Mouse (Mus musculus): ENCODE measurements around the gene Slc34a2. TPM values are rescaled to one million over a fixed set of nuclear protein-coding genes. Genes with fewer than 3 reads are reported as not detected.

Gene Slc34a2
- polyA plus RNA-seq (2017; shearing (Covaris generic)) = not detected

GRCm38 (mm10) chr5:53037781-53038180 is at the start of gene Slc34a2:
Slc34a2 (plus strand) TSS chr5:53038081.
- ATAC-seq = no peak

- ATAC-seq = no peak
Measured at GRCm38 (mm10) chr5:52990687-52991341, 47.1 kb upstream of the Slc34a2 start.

DNA sequence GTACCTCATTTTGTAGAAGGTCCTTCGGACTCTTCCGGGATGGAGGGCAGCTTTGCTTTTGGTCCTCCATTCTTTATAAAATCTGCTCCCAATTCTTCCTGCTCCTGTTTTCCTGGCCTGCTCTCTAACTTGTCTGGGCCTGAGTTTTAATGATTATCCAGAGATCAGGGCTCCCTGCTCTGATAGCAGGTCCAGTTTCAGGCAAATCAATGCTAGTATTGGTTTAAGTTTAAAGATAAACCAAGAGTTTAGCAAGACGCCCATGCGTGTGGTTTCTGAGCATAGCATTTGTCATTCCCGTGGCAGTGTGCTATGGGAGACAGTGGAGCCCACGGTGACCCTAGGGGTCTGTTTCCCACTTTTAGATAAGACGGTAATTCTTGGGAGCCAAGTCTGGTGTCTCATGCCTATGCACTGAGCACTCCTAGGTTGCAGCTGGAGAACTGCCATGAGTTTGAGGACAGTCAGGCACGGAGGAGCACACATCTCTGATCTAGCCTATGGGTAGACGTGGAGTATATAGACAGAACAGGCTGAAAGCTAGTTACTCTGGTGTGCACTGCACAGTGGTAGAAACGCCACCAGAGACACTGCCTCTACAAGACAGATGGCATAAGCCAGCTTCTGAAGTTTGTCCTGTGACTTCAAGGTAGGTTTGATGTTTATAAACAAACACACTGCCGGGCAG is 45.5 kb upstream of the Slc34a2 start:
- ATAC-seq = no peak

DNA sequence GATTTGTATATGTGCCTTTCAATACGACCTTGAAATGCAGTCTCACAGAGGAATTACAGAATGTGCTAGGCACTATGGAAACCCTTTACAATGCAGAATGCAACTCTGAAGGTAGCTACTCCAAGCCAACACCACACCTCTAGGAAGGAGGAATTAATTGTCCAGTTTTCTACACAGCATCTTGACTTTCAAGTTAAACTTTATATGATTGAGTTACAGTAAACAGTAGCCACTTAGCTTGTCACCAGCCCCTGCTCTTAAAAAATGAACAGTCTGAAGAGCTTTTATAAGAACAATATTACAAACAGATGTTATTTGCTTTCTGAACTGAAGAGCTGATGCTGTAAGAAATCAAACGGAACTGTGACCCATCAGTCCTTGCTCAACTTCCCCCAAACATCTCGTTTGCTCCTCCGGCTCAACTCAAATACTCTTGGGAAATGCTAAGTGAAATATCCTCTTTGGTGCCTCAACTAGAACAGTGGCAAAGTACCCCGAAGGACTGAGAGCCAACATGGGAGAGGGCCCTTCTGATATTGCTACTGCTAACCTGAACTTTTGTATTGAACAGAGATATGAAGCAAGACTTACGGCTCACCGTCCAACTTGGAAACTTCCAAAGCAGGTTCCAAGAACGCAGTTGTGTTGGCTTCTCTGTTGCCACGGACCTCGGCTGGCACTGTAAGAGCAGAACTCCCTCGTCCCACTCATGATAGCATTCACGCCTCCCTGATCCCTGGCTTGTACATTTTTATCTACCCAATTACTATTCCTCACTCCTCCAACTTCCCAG is 44.2 kb upstream of the Slc34a2 start:
- no peak for ATAC-seq

GRCm38 (mm10) chr5:52995461-52995860 is 42.4 kb upstream of the Slc34a2 start:
- ATAC-seq = no peak

DNA sequence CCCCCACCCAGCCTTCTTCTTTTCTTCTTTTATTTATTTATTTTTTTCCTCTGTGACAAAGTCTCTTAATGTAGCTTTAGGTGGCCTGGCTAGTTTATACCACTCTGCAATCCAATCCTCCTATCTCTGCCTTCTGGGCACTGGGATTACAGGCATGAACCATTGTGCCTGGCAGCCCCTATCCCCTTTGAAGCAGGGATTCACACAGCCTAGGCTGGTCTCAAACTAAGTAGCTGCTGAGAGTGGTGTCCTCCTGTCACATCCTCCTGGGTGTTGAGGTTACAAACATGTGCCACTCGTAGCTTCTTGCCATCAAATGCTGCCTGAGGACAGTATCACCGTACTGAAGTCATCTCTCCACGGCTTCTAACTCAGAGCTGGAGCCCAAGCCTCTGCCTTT is 41.7 kb upstream of the Slc34a2 start:
- ATAC-seq = no peak

GRCm38 (mm10) chr5:52996601-52997000 is 41.3 kb upstream of the Slc34a2 start:
- no peak for ATAC-seq

DNA sequence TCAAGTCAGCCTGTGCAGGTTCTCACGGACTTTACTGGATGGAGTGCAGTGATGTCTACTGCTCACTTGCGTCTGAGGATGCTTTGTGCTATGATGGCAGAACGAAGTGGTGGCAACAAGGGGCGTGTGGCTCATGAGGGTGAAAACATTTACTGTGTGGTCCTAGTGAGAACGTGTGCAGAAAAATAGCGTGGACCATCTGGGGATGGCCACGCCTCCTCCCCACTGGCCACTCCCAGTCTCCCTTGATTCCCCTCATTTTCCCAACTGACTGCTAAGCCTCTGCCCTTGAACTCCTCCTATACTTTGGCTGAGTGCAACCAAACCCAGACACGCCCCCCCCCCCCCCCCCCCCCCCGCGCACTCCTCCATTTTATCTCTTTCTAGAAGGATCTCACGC is 40.8 kb upstream of the Slc34a2 start:
- ATAC-seq = no peak

GRCm38 (mm10) chr5:52998097-52998760 is 39.7 kb upstream of the Slc34a2 start:
- ATAC-seq = no peak

GRCm38 (mm10) chr5:53000169-53000872 is 37.6 kb upstream of the Slc34a2 start:
- no peak for ATAC-seq

DNA sequence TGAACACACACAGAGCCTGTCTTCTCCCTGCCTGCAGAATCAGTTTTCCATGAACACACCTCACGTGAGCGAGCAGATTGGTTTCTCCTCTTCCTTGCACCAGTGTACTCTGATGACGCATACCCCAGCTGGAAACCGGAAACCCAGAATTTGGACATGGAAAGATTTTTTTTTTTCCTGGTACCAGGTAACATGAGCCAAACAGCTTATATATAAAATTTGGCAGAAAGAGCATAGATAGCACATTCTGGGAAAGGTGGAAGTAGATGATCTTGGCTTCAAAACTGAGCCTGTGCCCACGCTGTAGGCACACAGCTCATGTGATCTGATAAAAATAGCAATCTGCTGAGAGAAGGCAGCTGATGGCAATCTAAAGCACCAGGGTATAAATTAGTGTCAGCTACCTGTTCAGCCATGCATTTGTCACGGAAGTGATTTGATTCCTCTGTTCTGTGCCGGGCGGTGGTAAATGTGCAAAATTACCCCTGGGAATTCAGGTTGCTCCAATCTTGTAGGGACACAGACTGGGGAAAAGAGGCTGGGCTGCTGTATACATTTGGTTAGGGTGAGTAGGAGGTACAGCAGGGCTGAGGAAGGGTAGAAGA is 35.2 kb upstream of the Slc34a2 start:
- no peak for ATAC-seq

DNA sequence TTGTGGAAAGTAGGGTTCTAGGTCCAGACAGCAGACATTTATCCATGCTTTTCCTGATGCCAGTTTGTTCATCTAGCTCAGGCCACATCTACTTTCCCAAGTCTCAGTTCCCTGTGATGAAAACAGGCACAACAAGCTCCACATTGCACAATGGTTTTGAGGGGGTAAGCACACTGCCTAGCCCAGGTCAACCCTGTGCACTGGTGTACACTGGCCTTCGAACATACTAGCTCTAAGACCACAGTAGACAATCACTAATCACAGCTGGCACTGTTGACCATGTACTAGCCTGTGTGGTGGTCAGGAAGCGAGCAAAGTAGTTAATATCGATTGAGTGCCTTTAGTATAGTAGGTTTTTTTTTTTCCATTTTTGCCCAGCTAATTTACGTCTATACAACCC is 34.4 kb upstream of the Slc34a2 start:
- ATAC-seq = no peak

GRCm38 (mm10) chr5:53003981-53004380 is 33.9 kb upstream of the Slc34a2 start:
- ATAC-seq = no peak

- no peak for ATAC-seq
Measured at GRCm38 (mm10) chr5:53009027-53009769, 28.7 kb upstream of the Slc34a2 start.

GRCm38 (mm10) chr5:53009770-53010133 is 28.1 kb upstream of the Slc34a2 start:
- ATAC-seq = no peak

- no peak for ATAC-seq
Measured at GRCm38 (mm10) chr5:53011327-53011726, 26.6 kb upstream of the Slc34a2 start.

DNA sequence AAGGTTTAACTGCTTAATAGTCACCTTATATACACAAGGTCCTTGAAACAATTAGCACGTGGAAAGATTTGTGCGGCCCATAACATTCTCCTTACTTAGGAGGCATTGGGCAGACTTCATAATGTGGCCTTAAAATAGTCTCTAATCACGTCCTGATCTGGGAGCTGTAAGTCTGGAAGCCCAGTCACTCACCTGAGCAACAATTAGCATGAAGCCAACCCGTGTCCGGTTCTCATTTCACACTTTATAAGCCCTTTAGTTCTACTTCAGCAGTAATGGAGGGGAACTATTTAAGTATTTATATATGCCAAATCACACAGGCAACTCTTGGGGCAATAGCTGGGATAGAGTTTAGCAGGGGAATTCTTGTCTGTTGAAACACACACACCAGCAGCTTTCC is 21.3 kb upstream of the Slc34a2 start:
- ATAC-seq = no peak

DNA sequence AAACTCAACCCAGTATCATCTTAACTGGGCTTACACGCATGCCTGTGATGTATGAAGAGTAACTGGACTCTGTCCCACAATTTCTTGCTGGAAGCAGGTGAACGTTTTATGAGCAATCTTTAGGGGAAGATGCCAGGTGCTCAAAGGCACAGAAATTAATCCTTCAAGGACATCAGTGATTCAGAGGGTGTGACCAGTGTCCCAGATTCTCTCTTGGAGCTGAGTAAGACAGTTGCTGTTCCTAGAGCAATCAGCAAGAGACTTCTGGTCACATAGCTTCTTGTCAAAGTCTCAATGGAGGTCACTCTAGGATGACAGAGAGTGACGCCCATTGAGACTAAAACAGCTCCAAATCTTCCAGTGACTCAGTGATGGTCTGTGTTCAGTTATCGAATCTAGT is 19.6 kb upstream of the Slc34a2 start:
- no peak for ATAC-seq

DNA sequence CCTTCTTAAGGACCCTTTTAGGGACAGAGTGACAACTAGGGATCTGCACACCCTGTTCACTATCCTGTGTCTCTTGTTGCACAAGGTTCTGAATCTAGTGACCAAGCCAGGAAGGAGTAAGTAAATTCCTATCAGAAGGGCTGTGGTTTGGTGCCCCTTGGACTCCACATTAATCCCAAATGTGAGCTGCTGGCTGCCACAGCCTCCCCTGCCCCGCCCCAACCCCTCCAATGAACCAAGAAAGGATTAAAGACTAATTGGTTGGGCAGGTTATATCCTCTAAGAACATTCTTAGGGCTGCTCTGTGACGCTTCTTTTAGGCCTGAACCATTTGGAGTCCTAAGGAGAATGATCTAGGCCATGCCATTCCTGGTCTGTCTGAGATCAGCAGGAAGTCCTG is 14.4 kb upstream of the Slc34a2 start:
- ATAC-seq = no peak

DNA sequence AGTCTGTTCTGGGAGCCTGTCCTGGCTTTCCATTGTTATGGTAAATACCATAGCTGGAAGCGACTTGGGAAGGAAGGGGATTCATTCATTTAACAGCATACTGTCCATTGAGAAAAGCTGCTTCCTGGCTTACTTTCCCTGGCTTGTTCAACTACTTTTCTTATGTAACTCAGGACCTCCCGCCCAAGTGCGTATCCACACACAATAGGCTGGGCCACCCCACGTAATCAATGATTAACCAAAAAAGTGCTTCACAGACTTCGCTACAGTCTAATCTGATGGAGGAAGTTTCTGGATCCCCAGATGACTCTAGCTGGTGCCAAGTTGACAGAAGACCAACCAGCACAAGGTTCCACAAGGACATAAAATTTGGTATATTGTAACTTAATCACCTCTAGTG is 14.0 kb upstream of the Slc34a2 start:
- ATAC-seq = no peak

- no peak for ATAC-seq
Measured at GRCm38 (mm10) chr5:53025276-53025973, 12.5 kb upstream of the Slc34a2 start.

All from inflammation-experienced regulatory T-cells, adult 6 months (primary cell).